Mouse (Mus musculus) megakaryocyte-erythroid progenitor cell, adult 5-6 weeks (primary cell): Measurements from ENCODE around the gene Gpatch2l. TPM values are rescaled to one million over a fixed set of nuclear protein-coding genes. Genes with fewer than 3 reads are reported as not detected.

ENCODE experiments used
- total RNA-seq, 2 experiments: library from RNA; stranded (forward) in 1 of 2; stranded (reverse) in 1 of 2; fragments of 200-1000, 215-1000 nt in 1 of 2; fragments of >200 nt in 1 of 2; fragmentation: Nextera tagmentation in 1 of 2; gene quantifications; 2 replicates each; pipeline ENCODE4 v1.2.3; 2014 to 2017

Gene Gpatch2l
- total RNA-seq, 2 experiments from 2014 or later = 16.1 to 21.9 TPM

Other genes starting within 250 kb of the Gpatch2l start
- not detected in 2 replicates for gene Tgfb3, start 162.8 kb upstream of the Gpatch2l start, total RNA-seq (2014; fragmentation: Nextera tagmentation)
- gene Tgfb3, start 162.8 kb upstream of the Gpatch2l start, total RNA-seq (2017) = not detected in 2 replicates
- gene Ift43, start 159.3 kb upstream of the Gpatch2l start, total RNA-seq (2014; fragmentation: Nextera tagmentation) = 9.8 TPM in 1 of 2 replicates, not detected in the other
- not detected in 2 replicates for gene Ift43, start 159.3 kb upstream of the Gpatch2l start, total RNA-seq (2017)
- not detected in 2 replicates for gene Esrrb, start 119.3 kb downstream of the Gpatch2l start, total RNA-seq (2014; fragmentation: Nextera tagmentation)
- not detected in 2 replicates for gene Esrrb, start 119.3 kb downstream of the Gpatch2l start, total RNA-seq (2017)